Mouse (Mus musculus) MEL (cell line): ENCODE measurements around the gene 1700019N19Rik.

Source experiments
- CTCF ChIP-seq, 3 experiments: IDR thresholded peaks in 2 of 3; conservative IDR thresholded peaks in 1 of 3; 2 replicates each; pipeline ENCODE4 v1.5.1; 2011 to 2012; ENCODE audit warnings: low read length in 3 of 3, low read depth in 2 of 3, mild to moderate bottlenecking in 2 of 3, improper control_type of control experiment in 1 of 3, inconsistent platforms in 1 of 3, mixed read lengths in 1 of 3, moderate library complexity in 1 of 3; ENCODE audit not compliant: control insufficient read depth in 1 of 3, insufficient read depth in 1 of 3, poor library complexity in 1 of 3, severe bottlenecking in 1 of 3
- EP300 ChIP-seq, 2 experiments: IDR thresholded peaks; 2 replicates each; pipeline ENCODE4 v1.6.1; 2011; ENCODE audit warnings: improper control_type of control experiment in 2 of 2, low read length in 2 of 2, low read depth in 1 of 2, mild to moderate bottlenecking in 1 of 2
- MAX ChIP-seq: IDR thresholded peaks from 2 replicates; pipeline ENCODE4 v1.6.1; 2011; ENCODE audit warnings: low read length, improper control_type of control experiment
- USF1 ChIP-seq: IDR thresholded peaks from 2 replicates; pipeline ENCODE4 v1.6.1; 2014; ENCODE audit warnings: low read depth, mild to moderate bottlenecking, inconsistent platforms, low read length, improper control_type of control experiment, moderate library complexity

DNA sequence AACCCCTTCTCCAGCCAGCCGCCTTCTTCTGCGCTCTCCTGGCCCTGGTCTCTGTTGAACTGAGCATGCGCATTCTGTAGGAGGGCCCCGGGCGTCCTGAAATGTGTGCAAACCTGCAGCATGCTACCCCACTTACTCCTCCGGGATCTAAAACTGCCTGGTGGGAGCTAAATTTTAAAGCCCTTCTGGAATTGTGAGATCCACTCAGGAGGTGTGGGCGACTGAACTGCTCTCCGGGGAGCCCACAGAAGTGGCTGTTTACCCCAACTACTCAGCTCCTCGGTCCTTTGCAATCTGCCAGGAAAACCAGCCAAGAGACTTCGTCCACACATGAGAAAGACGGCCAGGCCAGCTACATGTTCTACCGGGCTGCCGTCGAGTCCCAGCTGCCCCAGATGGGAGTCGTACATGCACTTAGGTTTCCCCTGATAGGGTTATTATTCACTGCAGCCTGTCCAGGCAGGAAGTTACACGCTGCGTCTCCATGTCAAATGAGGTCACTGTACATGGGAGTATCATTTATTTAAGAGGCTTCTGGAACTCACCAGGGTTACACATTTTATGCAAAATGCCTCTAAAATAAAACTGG lies 22.3 kb upstream of the 1700019N19Rik start:
- TF ChIP-seq USF1 (no peak), EP300 (IDR thresholded peaks at IDR 0.05; ENCODE audit: low read depth in 1 of 2, low read length in 2 of 2) (no peak), MAX (no peak), CTCF (IDR thresholded peaks at IDR 0.05 in 2 of 3, conservative IDR thresholded peaks at IDR 0.05 in 1 of 3; ENCODE audit: control insufficient read depth in 1 of 3, insufficient read depth in 1 of 3, low read depth in 2 of 3, low read length in 3 of 3, poor library complexity in 1 of 3, severe bottlenecking in 1 of 3) (no peak)
